Mouse (Mus musculus) C2C12 (cell line): ENCODE results near the gene Dyx1c1.

Experiments used
- CTCF ChIP-seq: IDR thresholded peaks from one replicate; pipeline ENCODE4 v1.5.1; 2011; ENCODE audit not compliant: control insufficient read depth, insufficient read depth, insufficient read length
- MAX ChIP-seq: IDR thresholded peaks from one replicate; pipeline ENCODE4 v1.6.1; 2011; ENCODE audit warnings: mild to moderate bottlenecking, control low read depth
- MYOG ChIP-seq: IDR thresholded peaks from one replicate; pipeline ENCODE4 v1.6.1; 2011; ENCODE audit not compliant: control insufficient read depth, insufficient read length; ENCODE audit errors: extremely low read depth
- USF1 ChIP-seq: IDR thresholded peaks from one replicate; pipeline ENCODE4 v1.6.1; 2011; ENCODE audit warnings: low read depth, mild to moderate bottlenecking, control low read depth, moderate library complexity

GRCm38 (mm10) chr9:72968349-72969061, 9.9 kb downstream of the Dyx1c1 start:
- TF ChIP-seq CTCF (peak; percentile 2), MYOG (no peak), USF1 (no peak), MAX (no peak)
